Mouse (Mus musculus) megakaryocyte progenitor cell, adult 5-6 weeks (primary cell): Measurements from ENCODE around the gene Mia2. TPM values are rescaled to one million over a fixed set of nuclear protein-coding genes. Genes with fewer than 3 reads are reported as not detected.
A peak's percentile ranks its signal among the peaks of the same experiment; 100 is the strongest.

Source experiments
- ATAC-seq: replicated peaks from 2 replicates; pipeline ENCODE4 v1.8.0; 2016; ENCODE audit warnings: mild to moderate bottlenecking, moderate TSS enrichment, inconsistent platforms; ENCODE audit not compliant: poor library complexity
- total RNA-seq, 2 experiments: library from RNA; stranded (forward) in 1 of 2; stranded (reverse) in 1 of 2; fragments of 157-497, 149-512 nt in 1 of 2; fragments of 200-1000 nt in 1 of 2; gene quantifications; 2 replicates each; pipeline versions ENCODE4 v1.2.3 to v1.2.4; 2015 to 2017

Mia2 gene
- total RNA-seq, 2 experiments from 2014 or later, result 120 to 138 TPM

GRCm38 (mm10) chr12:59149691-59150090 is 54.1 kb downstream of the Mia2 start:
- no peak for ATAC-seq

GRCm38 (mm10) chr12:59161091-59161490 is 65.5 kb downstream of the Mia2 start:
- no peak for ATAC-seq

DNA sequence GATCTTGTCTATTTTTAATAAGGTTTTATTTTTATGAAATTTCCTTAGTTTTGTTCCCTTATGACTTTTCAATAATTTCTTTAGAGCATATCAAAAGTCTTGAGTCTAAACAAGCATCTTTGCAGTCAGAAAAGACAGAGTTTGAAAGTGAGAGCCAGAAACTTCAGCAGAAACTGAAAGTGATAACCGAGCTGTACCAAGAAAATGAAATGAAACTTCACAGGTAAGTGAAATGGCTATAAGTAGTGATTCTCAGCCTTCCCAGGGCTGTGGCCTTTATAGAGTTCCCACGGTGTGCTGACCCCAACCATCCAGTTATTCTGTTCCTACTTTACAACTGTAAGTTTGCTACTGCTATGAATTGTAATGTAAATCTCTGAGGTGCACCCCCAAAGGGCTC is 67.2 kb downstream of the Mia2 start:
- no peak for ATAC-seq

DNA sequence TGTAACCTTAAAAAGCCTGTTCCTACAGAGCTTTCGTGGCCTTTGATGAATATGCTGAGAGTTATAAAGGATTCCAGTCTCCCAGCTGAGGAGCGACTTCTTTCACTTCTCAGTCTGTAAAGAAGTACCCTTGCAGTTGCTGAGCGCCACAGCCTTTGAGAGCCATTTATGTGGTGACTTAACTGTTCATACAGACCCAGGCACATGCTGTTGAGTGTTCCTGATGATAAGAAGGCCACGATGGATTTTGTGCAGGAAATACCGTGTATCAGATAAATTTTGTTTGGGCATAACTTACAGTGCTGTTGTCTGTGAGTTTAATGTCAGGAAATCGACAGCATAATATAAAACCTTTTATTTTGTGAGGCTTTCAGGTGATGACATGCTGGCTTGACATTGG is 68.9 kb downstream of the Mia2 start:
- ATAC-seq, result peak; percentile 76

DNA sequence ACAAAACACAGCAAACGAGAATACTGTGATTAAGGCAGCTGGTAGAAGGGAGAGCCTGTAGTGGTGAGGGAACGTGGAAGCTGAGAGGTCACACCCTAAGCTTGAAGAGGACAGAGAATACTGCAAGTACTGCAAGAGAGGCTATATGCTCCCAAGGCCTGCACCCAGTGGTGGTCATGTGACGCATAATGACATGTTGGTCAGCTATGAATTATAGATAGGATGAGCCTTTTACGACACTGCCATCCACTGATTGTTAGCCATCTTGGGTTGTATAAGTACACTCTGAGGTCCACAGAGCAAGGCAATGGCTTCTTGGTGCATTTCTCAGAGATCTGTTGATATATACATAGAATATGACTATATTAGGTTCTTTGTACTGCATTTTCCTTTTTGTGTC is 71.0 kb downstream of the Mia2 start:
- ATAC-seq, result no peak

GRCm38 (mm10) chr12:59169935-59170334 is 74.3 kb downstream of the Mia2 start:
- ATAC-seq, result no peak

- no peak for ATAC-seq
Measured at GRCm38 (mm10) chr12:59177814-59178213, 82.2 kb downstream of the Mia2 start.

GRCm38 (mm10) chr12:59188086-59188682 is 92.6 kb downstream of the Mia2 start:
- no peak for ATAC-seq

- ATAC-seq, result no peak
Measured at GRCm38 (mm10) chr12:59193637-59194036, 98.0 kb downstream of the Mia2 start.

DNA sequence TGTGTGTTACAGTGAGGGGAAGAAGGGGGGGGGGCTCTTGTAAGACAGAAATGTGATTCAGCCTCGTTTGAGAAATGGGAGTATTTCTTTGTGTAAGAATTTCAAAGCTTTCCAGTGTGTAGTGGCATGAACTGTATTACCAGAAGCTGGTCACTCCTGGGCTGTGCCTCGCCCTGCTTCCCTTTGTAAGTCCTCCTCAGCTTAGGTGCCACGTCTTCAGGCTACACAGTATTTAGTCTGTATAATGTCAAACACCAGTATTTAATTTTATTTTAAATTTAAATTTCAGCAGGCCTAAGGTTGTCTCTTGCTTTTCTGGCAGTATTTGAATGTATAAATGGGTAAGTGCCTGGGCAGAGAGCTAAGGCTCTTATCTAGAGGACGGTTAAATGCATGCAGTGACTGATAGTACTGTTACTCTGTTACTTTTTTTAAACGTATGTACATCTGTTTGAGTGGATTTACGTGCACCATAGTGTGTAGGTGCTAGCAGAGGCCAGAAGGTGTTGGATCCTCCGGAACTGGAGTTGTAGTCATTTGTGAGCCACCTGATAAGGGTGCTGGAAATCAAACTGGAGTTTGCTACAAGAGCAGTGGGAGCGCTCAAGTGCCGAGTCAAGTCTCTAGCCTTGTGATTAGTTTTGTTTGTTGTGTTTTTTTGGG is 98.9 kb downstream of the Mia2 start:
- ATAC-seq, result peak; percentile 93

DNA sequence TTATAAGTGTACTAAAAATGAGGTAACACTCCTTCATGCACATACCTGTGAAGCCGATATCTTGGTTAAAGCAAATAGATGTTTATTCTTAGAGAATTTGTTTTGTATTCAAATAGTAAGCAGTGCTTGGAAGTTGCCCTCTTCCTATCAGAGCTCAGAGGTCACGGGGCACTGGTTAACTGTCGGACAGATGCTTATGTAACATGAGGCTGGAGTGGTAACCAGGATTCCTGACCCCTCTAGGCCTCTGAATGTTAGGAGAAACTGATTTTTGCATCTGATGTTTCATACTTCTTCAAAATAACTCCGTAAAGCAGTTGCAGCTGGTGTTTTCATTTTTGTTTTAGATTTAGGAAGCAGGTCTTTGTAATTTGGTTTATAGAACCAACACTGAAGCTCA is 99.5 kb downstream of the Mia2 start:
- no peak for ATAC-seq

DNA sequence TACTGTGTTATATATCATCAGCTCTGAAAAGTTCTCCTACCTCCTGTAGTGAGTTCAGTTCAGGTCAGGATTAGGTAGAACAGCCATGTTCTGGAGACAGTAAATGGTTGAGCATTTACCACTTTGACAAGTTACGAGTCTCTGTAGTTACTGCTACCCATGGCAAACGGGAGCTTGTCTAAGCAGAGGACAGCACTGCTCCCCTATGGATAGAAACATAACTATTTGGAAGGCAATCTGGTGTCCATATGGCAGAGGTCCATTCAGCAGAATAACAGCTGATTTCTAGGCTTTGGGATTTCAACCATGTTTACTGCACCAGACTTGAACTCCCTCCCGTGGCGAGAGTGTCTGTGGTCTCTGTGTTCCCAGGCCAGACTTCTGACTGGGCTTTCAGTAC is 100.3 kb downstream of the Mia2 start:
- ATAC-seq, result no peak

GRCm38 (mm10) chr12:59198750-59199149 is 103.2 kb downstream of the Mia2 start:
- ATAC-seq, result no peak

GRCm38 (mm10) chr12:59199361-59199760 is 103.8 kb downstream of the Mia2 start:
- no peak for ATAC-seq

- ATAC-seq, result no peak
Measured at GRCm38 (mm10) chr12:59205571-59205970, 110.0 kb downstream of the Mia2 start.

DNA sequence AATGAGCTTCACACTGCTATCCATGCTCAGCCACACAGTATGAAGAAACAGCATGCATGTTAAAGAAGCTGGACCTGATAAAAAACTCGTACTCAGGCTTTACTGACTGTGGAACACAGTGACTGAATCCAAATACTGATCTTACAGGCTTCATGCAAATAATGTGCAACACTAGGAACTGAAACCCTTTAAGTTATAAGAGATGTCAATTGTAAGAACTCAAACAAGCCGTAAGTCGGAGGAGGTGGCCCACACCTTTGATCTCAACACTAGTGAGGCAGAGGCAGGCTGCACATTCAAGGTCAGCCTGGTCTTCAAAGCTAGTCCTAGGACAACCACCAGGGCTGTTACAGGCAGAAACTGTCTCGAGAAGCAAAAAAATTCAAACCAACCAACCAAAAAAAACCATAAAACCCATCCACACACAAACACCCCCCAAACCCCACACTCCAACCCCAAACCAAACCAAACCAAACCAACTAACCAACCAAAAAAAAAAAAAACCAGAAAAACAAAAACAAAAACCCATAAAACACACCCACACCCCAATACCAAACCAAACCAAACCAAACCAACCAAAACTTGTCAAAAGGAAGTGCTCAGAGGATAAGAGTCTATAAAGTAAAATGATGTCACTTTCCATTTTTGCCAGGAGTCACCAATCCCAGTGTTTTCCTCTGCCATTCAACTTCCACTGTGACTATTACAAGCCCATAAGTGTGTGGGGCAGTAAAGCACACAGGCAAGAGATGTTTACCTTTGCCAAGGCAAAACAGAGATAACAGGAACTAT is 110.8 kb downstream of the Mia2 start:
- no peak; the same call in 1 of the 2 replicates for ATAC-seq

GRCm38 (mm10) chr12:59207000-59207390 is 111.4 kb downstream of the Mia2 start:
- peak; percentile 88 for ATAC-seq

GRCm38 (mm10) chr12:59207814-59208213 is 112.2 kb downstream of the Mia2 start:
- ATAC-seq, result 0 out of 2 replicates have a peak, but pooled peaks have one; percentile 18

DNA sequence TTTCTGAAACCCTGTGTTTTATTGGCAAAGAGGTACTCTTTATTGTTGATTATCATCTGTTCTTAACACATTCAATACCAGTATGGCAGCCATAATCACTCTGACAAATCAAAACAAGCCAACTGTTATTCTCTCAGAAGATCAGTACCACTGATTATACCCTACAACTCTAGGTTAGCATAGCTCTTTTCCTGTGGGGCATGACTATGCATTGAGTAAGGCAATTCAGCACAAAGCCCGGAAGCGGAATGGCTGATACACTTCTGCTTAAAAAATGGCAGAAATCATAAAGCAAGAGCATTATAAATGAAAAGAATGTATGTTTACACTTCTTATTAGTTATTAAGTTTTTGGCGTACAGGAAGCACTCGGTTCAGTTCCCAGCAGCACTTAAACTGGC is 120.6 kb downstream of the Mia2 start:
- peak; percentile 24; the same call in 1 of the 2 replicates for ATAC-seq

- peak; percentile 24 for ATAC-seq
Measured at GRCm38 (mm10) chr12:59216676-59217266, 121.2 kb downstream of the Mia2 start.

- ATAC-seq, result no peak
Measured at GRCm38 (mm10) chr12:59217331-59217730, 121.7 kb downstream of the Mia2 start.
